Mouse (Mus musculus): ENCODE measurements around the gene E130114P18Rik. TPM values are rescaled to one million over a fixed set of nuclear protein-coding genes. Genes with fewer than 3 reads are reported as not detected.

Gene E130114P18Rik
- polyA plus RNA-seq, 1 experiment from 2014 or later: 39.8 TPM

GRCm38 (mm10) chr4:97782497-97782896 is 4.6 kb upstream of the E130114P18Rik start:
- no peak overlapping the region for H3K9ac ChIP-seq (replicated peaks)
- WGBS: 75% methylated on average over 6 of the region's 6 CpGs
- no peaks in the 10 kb centered on the region for H3K9me3 ChIP-seq
- peak overlapping the region; percentile 56 for H3K27ac ChIP-seq (replicated peaks)
- no peak for ATAC-seq (replicated peaks)
- H3K27me3 ChIP-seq: no peaks in the 10 kb centered on the region
- peaks cover 8% of the 10 kb centered on the region; the same call in 1 of the 2 replicates for H3K36me3 ChIP-seq
- H3K4me1 ChIP-seq: peaks cover 41% of the 10 kb centered on the region
- peak overlapping the region; percentile 36 for H3K4me2 ChIP-seq (replicated peaks)
- H3K4me3 ChIP-seq: 0 out of 2 replicates have a peak overlapping the region, but pooled peaks have one; percentile 5

- peak overlapping the region; percentile 36 for H3K4me2 ChIP-seq (replicated peaks)
- peak overlapping the region; percentile 32 for H3K9ac ChIP-seq (replicated peaks)
- no peaks in the 10 kb centered on the region for H3K9me3 ChIP-seq
- H3K36me3 ChIP-seq: peaks cover 8% of the 10 kb centered on the region; the same call in 1 of the 2 replicates
- H3K4me3 ChIP-seq: peak overlapping the region; percentile 19
- H3K4me1 ChIP-seq: peaks cover 36% of the 10 kb centered on the region
- no peak for ATAC-seq (replicated peaks)
- no peaks in the 10 kb centered on the region for H3K27me3 ChIP-seq
- H3K27ac ChIP-seq (replicated peaks): peak overlapping the region; percentile 56
- WGBS: 49% methylated on average over 3 of the region's 3 CpGs
These were observed 4.2 kb upstream of the E130114P18Rik start for GRCm38 (mm10) chr4:97782069-97782468.

- H3K4me2 ChIP-seq (replicated peaks): peak overlapping the region; percentile 55
- 50% methylated on average over 7 of the region's 7 CpGs for WGBS
- peaks cover 39% of the 10 kb centered on the region for H3K4me1 ChIP-seq
- peak overlapping the region; percentile 83 for H3K4me3 ChIP-seq
- H3K27me3 ChIP-seq: no peaks in the 10 kb centered on the region
- ATAC-seq (replicated peaks): no peak
- H3K27ac ChIP-seq (replicated peaks): peak overlapping the region; percentile 68
- peak overlapping the region; percentile 26 for H3K9ac ChIP-seq (replicated peaks)
- no peaks in the 10 kb centered on the region for H3K9me3 ChIP-seq
- H3K36me3 ChIP-seq: peaks cover 8% of the 10 kb centered on the region; the same call in 1 of the 2 replicates
These were observed 3.0 kb upstream of the E130114P18Rik start for GRCm38 (mm10) chr4:97780666-97781435.

- Histone ChIP-seq H3K4me2 (replicated peaks) (peak overlapping the region; percentile 55), H3K4me1 (peaks cover 41% of the 10 kb centered on the region), H3K36me3 (peaks cover 8% of the 10 kb centered on the region; the same call in 1 of the 2 replicates), H3K9ac (replicated peaks) (peak overlapping the region; percentile 92), H3K4me3 (peak overlapping the region; percentile 83), H3K27ac (replicated peaks) (peak overlapping the region; percentile 97), H3K27me3 (no peaks in the 10 kb centered on the region), H3K9me3 (no peaks in the 10 kb centered on the region)
- ATAC-seq (replicated peaks): no peak
- 16% methylated on average over 7 of the region's 7 CpGs for WGBS
These were observed 2.1 kb upstream of the E130114P18Rik start for GRCm38 (mm10) chr4:97780024-97780423.

GRCm38 (mm10) chr4:97779003-97779930 is 1.4 kb upstream of the E130114P18Rik start:
- H3K4me3 ChIP-seq: peak overlapping the region; percentile 83
- H3K4me2 ChIP-seq (replicated peaks): peak overlapping the region; percentile 55
- H3K27me3 ChIP-seq: no peaks in the 10 kb centered on the region
- peaks cover 45% of the 10 kb centered on the region for H3K4me1 ChIP-seq
- peaks cover 8% of the 10 kb centered on the region; the same call in 1 of the 2 replicates for H3K36me3 ChIP-seq
- 4% methylated on average over 18 of the region's 18 CpGs for WGBS
- peak overlapping the region; percentile 97 for H3K27ac ChIP-seq (replicated peaks)
- no peaks in the 10 kb centered on the region for H3K9me3 ChIP-seq
- ATAC-seq (replicated peaks): no peak
- H3K9ac ChIP-seq (replicated peaks): peak overlapping the region; percentile 92

- Histone ChIP-seq H3K4me1 (peaks cover 44% of the 10 kb centered on the region), H3K27me3 (no peaks in the 10 kb centered on the region), H3K4me3 (peak overlapping the region; percentile 83), H3K36me3 (0 out of 2 replicates have a peak, but pooled peaks cover 5% of the 10 kb centered on the region), H3K4me2 (replicated peaks) (peak overlapping the region; percentile 55), H3K9ac (replicated peaks) (peak overlapping the region; percentile 92), H3K9me3 (no peaks in the 10 kb centered on the region), H3K27ac (replicated peaks) (peak overlapping the region; percentile 97)
- under 1% methylated on average over 90 of the region's 94 CpGs for WGBS
- peak; percentile 21; the same call in 1 of the 2 replicates for ATAC-seq (replicated peaks)
These were observed 529 bp upstream of the E130114P18Rik start for GRCm38 (mm10) chr4:97778211-97779002.

GRCm38 (mm10) chr4:97777081-97777705 is 685 bp downstream of the E130114P18Rik start:
- H3K27me3 ChIP-seq: no peaks in the 10 kb centered on the region
- peak; percentile 47 for ATAC-seq (replicated peaks)
- H3K36me3 ChIP-seq: no peaks in the 10 kb centered on the region

GRCm38 (mm10) chr4:97776388-97777080 is 1.3 kb downstream of the E130114P18Rik start:
- WGBS: under 1% methylated on average over 10 of the region's 10 CpGs

More at GRCm38 (mm10) chr4:97777081-97777705, 685 bp downstream of the E130114P18Rik start:
- Histone ChIP-seq H3K4me2 (replicated peaks) (peak overlapping the region; percentile 55), H3K9ac (replicated peaks) (peak overlapping the region; percentile 92), H3K9me3 (no peaks in the 10 kb centered on the region), H3K4me3 (peak overlapping the region; percentile 83), H3K27ac (replicated peaks) (peak overlapping the region; percentile 97), H3K4me1 (peaks cover 45% of the 10 kb centered on the region)
- under 1% methylated on average over 41 of the region's 77 CpGs for WGBS

GRCm38 (mm10) chr4:97775494-97776265 is 2.2 kb downstream of the E130114P18Rik start:
- no peak for ATAC-seq (replicated peaks)
- H3K4me3 ChIP-seq: peak overlapping the region; percentile 83
- H3K27ac ChIP-seq (replicated peaks): peak overlapping the region; percentile 97
- 2% methylated on average over 20 of the region's 20 CpGs for WGBS
- peaks cover 46% of the 10 kb centered on the region for H3K4me1 ChIP-seq
- no peaks in the 10 kb centered on the region for H3K36me3 ChIP-seq
- no peaks in the 10 kb centered on the region for H3K9me3 ChIP-seq
- H3K4me2 ChIP-seq (replicated peaks): peak overlapping the region; percentile 55
- no peaks in the 10 kb centered on the region for H3K27me3 ChIP-seq
- peak overlapping the region; percentile 38; the same call in 1 of the 2 replicates for H3K9ac ChIP-seq (replicated peaks)

More at GRCm38 (mm10) chr4:97776388-97777080, 1.3 kb downstream of the E130114P18Rik start:
- no peaks in the 10 kb centered on the region for H3K9me3 ChIP-seq
- H3K27ac ChIP-seq (replicated peaks): peak overlapping the region; percentile 97
- H3K4me3 ChIP-seq: peak overlapping the region; percentile 83
- H3K36me3 ChIP-seq: no peaks in the 10 kb centered on the region
- H3K4me2 ChIP-seq (replicated peaks): peak overlapping the region; percentile 55
- ATAC-seq (replicated peaks): no peak
- peak overlapping the region; percentile 92 for H3K9ac ChIP-seq (replicated peaks)
- H3K4me1 ChIP-seq: peaks cover 47% of the 10 kb centered on the region
- no peaks in the 10 kb centered on the region for H3K27me3 ChIP-seq

- Histone ChIP-seq H3K4me2 (replicated peaks) (peak overlapping the region; percentile 55), H3K36me3 (no peaks in the 10 kb centered on the region), H3K9ac (replicated peaks) (peak overlapping the region; percentile 38; the same call in 1 of the 2 replicates), H3K4me1 (peaks cover 44% of the 10 kb centered on the region), H3K27me3 (no peaks in the 10 kb centered on the region), H3K4me3 (peak overlapping the region; percentile 83), H3K9me3 (no peaks in the 10 kb centered on the region), H3K27ac (replicated peaks) (peak overlapping the region; percentile 97)
- no peak for ATAC-seq (replicated peaks)
- 1% methylated on average over 13 of the region's 13 CpGs for WGBS
These were observed 2.8 kb downstream of the E130114P18Rik start for GRCm38 (mm10) chr4:97775059-97775458.

Measured in forebrain, embryonic 15.5 days (tissue).